Mouse (Mus musculus) spleen, adult 2 months (tissue): ENCODE measurements around the gene Yipf3.

Experiments used
- CTCF ChIP-seq: fragments of 200-500 bp; IDR thresholded peaks from 2 replicates; pipeline ENCODE4 v1.5.1; 2011; ENCODE audit warnings: mild to moderate bottlenecking, inconsistent platforms; ENCODE audit not compliant: insufficient read depth, insufficient read length, insufficient replicate concordance; ENCODE audit errors: extremely low read depth
- POLR2A ChIP-seq: fragments of 200-500 bp; IDR thresholded peaks from 2 replicates; pipeline ENCODE4 v1.6.1; 2011; ENCODE audit warnings: low read depth, low read length, inconsistent platforms

DNA sequence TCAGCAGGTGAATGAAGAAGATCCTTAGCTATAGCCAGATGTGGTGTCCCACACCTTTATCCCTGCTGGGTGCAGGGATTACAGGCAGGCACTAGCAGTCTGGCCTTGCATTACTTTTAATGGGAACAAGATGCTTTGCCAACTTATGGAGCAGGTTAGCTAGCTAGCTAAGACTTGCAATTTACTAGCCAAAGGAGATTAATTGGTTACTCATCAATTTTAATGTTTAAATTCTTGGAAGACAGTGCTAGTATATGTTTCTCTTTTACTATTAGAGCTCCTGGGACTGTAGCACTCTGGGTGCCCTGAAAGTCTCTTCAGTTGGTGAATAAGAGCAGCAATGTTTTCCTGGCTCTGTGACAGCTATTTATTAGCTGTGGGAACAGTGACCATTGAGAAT lies 41.2 kb upstream of the Yipf3 start:
- TF ChIP-seq CTCF = no peak
- TF ChIP-seq POLR2A = no peak
